Mouse (Mus musculus): ENCODE measurements around the gene Golga2. TPM values are rescaled to one million over a fixed set of nuclear protein-coding genes. Genes with fewer than 3 reads are reported as not detected.

Golga2 gene
- total and polyA plus RNA-seq, 3 experiments: 31.5 to 82.9 (median 81.1) TPM

DNA sequence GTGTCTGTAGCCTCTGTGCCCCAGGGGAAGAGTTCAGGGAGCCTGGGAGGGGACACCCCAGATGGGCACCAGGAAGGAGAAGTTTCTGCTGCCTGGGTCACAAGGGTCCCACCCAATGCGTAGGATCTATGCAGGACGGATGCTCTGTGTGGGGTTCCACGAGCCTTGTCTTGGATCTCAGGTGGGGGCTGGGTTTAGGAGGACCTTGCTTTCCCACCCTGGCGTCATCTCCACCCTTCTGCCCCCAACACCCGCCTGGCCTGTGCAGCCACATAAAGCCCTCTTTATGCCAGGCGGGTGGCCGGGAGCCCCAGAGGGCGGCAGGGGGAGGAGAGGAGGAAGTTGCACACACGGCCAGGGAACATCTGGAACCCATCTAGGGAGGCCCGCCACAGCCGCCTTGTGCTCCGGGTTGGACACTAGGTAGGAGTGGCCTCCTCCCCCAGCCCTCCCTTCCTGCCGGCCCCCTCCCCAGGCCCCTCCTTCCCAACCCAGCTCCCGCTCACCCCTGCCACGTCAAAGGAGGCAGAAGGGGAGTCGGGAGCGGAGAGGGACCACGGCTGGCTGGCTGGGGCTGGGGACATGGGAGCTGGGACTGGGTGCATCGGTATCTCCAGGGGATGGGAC, 30.7 kb downstream of the Golga2 start:
- DNase-seq: peak; percentile 28

DNA sequence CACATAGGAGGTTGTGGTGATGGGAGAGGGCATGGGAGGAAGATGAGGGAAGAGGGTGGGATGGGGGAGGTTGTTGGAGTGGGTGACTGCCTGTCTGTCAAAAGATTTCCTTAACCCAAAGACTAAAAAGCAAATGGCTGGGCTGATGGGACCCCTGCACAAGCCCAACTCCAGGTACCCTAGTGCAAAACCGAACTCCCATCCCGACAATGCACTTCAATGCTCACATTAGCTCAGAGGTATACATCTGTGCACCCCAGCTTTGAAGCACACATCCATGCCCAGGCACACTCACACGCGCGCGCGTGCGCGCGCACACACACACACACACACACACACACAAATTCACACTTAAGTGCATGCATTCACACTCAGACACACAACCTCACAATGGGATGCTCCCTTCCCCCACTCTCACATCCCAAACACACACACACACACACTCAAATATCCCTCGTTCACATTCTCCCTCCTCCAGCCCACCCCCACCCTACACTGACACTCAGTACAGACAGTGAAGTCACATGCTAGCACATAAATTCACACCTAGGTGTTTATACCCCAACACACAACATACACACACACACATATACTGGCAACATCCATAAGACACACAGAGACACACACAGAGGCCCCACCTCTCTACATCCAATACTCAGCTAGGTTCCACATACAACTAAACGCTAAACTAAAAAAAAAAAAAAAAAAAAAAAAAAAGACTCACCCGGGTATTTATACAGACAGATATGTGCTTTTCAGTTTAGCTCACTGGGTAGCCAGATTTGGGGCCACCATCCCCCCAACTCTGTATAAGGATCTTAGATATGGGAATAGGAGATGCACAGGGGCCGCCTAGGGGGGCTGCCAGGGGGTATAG, 31.8 kb downstream of the Golga2 start:
- DNase-seq: no peak

DNA sequence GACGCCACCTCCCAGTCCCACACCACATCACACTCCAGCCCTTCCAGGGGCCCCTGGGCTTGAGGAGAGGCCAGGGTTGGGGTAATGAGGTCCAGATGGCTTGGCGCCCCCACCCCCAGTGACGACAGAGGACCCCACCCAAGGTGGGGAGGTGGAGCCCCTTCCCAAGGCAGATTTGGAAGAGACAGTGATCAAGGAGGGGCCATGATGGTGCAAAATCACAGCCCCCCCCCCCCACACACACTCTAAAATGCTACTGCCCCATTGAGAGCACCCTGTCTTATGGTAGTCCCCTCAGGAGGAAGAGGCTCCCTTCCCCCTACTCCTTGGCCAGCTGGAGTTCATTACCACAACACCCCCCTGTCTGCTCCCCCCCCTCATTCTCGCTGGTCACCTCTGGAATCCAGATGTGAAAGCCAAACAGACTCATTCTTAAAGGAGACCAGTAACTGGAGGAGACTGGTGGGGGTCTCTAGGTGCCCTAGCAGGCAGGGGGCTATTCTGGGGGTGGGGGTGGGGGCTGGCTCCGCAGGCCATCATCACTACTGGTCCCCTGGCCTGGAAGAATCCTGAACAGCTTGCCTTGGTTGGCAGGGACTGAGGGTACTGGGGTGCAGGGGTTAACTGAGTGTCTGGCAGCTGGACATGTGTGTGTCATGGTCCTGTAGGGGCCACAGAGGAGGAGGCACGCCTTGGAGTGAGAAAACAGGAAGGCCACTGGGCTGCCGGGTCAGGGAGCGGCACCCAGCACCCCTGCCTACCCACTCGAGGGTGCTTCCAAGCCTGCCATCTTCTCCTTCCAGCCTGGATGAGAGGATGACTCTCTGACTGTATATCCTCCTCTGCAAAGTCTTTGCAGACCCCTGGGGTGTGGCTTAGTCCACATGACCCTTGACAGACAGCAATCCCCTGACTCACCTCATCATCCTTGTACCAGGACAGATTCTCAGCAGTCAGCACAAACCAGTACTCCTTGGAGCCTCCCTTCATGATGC, 32.7 kb downstream of the Golga2 start:
- no peak for DNase-seq

DNA sequence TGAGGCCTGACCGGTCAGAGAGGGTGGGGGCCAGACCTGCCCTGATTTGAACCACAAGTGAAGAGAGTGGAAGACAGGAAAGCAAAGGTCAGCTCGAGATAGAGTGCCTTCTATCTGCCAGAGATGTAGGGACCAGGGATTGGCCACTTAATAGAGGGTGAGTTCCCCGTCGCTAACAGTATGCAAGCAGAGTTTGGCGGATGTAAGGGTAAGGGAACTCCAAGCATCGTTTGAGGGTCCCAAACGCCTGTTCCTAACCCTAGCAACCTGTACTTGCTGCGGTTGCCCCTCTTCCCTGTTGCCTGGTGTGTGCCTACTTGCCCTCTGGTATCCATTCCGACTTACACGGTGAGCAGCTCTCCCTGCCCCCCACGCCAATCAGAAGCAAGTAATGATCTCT, 33.5 kb downstream of the Golga2 start:
- DNase-seq: no peak

DNA sequence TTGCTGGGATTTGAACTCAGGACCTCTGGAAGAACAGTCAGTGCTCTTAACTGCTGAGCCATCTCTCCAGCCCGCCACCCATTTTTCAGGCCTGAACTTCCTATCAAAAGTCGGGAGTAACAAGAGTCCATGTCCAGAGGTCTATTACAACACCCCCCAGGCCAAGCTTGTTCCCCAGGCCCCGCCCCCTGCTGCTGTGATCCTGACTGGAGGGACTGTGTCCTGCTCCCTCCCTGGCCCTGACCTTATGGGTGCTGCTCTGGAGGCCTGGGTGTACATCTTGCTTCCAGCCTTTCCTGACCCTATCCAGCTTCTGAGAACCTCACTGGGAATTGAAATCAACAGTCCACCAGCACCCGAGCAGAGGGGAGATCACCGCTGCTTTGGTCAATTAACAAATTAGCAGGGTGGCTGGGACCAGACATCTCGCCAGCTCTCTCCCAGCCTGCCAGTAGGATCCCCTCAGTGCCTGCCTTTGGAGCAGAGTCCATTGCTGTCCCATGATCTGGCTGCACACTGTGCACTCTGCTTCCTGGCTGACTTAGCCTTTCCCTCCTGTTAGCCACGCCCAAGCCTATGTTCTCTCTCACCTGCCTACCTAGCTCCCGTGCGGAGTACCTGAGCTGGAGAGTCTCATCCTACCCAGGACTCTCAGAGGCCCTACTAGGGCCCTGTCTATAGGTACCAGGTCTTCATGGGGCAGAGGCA, 34.6 kb downstream of the Golga2 start:
- no peak for DNase-seq

DNA sequence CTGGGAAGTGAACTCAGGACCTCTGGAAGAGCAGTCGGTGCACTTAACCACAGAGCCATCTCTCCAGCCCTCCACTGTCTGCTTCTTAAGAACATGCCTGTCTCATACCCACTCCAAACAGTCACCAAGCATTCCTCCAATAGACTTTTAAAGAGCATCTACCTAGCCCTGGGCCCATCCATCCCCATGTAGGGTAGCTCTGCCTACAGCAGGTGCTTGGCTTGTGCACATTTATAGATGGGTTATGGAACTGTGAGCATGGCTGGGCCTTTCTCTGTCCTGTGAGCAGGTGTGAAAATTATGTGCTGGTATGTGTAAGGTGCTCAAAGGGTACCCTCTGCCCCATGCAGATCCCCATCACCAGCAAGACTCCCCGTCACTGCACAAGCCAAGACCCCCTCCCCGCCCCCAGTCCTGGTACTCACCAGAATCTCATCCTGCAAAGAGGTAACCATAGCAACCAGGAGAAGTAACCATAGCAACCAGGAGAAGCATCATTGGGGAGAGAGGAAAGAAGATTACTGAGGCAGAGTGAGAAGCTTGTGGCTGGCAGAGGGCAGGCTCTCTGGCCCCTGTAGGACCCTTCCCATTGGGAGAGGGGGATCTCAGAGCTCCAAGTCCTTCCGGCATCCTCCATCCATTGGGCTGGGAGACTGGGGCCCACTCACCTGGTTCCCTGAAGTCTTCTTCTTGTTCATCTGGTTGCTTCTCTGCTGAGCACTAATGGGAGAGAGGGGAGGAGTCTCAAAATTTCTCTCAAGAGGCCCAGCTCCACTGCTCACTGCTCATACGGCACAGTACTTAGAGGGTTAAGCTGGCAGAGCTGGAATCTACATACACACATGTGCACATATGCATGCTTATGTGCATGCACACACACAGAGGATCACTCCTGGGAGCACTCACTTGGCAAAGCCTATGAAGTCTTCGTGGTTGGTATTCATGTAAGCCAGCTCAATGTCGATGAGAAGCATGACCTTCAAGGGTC, 35.9 kb downstream of the Golga2 start:
- DNase-seq: no peak

DNA sequence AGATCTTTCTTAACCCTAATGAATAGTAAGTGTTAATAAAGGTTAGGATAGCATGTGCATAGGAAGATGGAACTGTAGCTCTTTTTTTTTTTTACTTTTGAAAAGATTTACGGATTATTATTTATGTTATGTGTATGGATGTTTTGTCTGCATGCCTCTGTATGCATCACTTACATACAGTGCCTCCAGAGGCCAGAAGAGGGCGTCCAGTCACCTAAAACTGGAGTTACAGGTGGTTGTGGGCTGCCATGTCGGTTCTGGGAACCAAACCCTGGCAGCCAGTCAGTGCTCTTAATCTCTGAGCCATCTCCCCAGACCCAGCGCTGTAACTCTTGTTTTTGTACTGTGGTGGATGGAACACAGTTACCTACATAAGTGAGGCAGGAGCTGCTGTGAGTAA, 37.1 kb downstream of the Golga2 start:
- DNase-seq: no peak

DNA sequence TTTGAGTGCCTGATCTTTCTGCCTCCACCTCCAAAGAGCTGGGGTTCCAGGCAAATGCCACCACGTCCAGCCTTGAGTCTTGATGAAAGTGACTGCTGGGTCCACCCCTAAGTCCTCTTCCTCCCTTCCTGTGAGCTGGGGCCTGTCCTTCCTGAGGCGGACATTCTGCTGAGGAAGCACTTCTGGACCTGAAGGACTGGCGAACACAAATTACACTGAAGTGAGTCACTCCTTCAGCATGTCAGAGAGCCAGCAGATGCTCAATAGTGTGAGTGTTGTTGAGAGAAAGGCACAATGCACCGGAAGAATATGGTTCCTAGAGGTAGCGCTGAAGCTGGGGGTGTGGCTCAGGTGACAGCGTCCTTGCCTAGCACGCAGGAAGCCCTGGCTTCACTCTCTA, 38.2 kb downstream of the Golga2 start:
- peak; percentile 47 for DNase-seq

DNA sequence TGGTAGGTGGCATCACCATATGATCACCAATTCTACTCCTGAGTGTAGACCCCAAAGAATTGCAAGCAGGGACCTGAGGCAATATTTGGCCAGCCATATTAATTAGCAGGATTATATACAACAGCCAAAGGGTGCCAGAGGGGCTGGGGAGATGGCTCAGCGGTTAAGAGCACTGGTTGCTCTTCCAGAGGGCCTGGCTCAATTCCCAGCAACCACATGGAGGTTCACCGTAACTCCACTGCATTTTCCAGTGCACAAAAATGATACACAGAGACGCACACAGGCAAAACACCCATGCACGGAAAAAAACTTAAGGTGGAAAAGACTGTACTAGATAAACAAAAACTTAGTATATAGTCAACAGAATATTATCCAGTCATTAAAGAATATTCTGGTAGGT, 40.0 kb downstream of the Golga2 start:
- DNase-seq: no peak

DNA sequence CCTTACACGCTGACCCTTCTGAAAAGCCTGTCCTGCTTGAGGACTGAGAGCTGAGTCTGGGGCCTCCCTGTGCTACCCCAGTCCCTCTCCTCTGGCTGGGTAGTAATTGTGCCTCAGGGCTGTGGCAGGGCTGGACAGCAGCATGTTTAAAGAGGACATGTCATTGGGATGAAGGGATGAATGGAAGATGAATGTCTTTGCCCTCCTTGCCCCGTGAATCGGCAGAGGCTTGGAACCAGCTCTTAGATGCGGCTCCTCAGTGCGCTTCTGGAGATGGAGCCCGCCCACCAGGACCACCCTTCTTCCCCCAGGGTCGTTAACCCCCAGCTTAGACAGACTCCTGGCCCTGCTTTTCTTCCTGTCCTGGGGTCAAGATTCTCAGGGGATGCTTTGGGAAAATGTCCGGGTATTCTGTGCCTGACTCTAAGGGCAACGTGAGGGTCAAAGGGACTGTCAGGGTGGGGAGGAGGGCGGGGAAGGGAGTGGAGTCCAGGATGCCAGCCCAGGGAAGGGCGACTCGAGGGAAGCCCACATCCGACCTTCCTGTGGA, 41.8 kb downstream of the Golga2 start:
- DNase-seq: no peak

DNA sequence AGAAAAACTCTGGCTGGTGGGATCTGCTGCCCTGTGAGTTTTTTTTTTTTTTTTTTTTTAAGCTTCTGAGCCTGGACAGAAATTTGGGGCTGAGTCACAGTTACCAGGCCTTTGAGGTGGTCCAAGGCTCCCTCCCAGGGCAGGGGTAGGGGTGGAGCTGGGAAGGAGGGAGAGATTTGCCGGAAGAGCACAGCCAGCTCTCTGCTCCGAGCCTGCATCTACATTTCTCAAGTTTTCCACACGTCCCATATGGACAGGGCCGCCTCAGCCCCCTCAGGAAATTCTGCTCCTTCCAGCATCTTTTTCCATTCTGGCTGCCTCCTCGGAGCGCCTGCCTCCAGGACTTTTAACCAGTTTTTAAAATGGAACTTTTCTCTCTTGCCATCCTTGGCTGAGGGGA, 42.3 kb downstream of the Golga2 start:
- DNase-seq: no peak

DNA sequence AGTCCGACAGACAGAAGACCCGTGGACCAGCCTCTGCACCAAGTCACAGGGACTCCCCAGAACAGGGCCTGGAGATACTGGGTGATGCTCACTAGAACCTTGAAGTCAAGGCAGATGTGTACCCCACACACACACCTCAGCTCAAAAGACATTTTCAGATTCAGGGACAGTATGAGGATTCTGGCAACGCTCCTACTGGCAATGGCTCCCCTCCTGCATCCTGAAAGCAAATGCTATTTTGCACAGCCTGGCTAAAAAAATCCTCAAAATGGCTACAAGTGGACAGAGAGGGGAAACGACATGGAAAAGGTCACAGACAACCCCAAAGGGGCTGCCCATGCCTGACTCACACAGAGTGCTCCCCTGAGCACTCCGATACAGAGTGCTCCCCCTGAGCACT, 45.0 kb downstream of the Golga2 start:
- DNase-seq: no peak

DNA sequence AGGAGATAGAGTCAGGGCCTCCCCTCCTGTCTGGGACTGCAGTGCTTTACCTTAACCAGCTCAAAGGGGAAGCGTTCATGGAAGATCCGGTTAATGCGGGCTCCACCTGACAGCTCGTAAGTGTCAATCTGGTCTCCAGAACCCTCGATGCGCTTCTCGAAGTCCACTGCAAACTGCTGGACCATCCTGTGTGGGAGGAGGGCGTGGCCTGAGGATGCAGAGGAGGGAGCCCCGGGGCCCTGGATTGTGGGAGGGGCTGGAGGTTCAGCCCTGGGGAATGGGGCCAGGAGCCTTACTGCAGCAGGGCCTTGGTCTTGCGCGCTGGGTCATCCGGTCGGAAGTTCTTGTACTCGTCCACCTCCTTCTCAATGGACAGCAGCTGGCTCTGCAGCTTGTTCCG, 48.7 kb downstream of the Golga2 start:
- DNase-seq: no peak

DNA sequence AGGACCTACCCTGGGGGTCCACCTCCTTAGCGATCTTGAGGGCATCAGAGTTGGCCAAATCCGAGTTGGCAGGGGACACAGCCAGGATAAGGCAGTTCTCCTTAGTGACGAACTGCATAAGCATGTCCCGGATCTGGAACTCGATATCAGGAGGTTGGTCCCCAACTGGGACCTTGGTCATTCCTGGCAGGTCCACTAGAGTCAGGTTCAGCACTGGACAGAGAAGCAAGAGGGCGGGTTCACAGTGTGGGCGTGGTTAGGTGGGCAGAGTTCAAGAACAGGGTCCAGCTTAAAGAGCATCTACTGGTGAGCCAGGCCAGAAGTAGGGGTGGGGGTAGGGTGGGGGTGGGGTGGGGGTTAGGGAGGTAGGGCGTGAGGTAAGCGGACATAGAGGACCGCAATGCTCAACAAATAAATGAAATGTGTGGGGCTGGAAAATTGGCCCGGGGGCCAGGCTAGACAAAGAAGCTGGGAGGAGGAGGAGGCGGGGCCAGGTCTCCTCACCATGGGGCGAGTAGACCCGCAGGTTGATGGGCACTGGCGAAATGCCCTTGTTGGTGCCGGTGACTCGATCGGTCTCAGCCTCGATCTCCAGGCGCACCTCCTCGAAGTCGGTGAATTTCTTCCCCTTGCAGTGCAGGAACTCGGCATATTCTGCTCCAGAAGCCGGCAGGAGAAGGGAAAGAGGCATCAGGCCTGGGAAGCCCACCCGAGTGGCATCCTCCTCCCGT, 52.9 kb downstream of the Golga2 start:
- DNase-seq: no peak

DNA sequence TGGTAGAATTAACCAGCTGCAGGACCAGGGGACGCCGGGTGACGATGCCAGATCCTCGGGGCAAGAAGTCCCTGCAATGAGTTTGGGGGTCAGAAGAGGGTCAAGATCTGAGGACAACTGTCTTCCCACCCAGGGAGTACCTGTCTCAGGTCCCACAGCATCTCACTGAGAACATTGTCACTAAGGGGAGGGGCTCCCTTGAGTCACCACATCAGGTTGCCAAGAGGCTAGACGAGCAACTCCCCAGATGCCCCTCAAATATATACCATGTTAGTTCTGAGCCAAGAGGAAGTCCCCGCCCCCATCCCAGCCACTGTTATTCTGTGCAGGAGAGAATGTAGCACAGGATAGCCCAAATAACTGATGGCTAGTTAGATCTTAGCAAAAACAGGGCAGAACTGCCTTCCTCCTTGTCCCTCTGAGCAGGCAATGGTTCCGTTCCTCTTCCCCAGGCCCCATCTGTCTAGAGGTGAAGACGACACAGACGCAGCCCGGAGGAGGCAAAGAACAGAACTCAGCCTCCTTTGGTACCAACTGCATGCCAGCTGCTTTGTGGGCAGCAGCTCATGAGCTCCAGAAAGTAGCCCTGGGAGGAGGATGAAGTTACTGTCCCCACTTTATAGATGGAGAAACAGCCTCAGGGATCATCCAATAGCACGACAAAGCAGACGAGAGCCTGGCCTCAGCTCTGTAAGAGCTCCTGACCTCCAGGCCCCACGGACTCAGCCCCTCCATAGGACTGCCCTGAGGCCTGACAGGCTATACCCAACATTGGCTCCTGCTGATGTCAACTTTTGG, 53.9 kb downstream of the Golga2 start:
- no peak for DNase-seq

DNA sequence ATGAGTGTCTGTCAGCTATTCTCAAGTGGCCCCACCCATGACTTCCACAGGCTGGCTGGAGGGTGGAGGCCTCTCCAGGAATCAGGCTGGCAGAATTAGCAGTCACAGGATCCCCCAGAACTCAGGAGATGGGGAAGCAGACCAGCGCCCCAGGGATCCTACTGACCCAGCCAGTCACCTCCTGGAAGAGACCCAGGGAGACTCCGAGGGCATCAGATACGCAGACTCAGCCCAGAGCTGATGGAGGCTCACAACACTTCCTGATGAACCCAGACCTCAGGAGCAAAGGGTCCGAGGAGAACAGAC, 54.4 kb downstream of the Golga2 start:
- no peak for DNase-seq

DNA sequence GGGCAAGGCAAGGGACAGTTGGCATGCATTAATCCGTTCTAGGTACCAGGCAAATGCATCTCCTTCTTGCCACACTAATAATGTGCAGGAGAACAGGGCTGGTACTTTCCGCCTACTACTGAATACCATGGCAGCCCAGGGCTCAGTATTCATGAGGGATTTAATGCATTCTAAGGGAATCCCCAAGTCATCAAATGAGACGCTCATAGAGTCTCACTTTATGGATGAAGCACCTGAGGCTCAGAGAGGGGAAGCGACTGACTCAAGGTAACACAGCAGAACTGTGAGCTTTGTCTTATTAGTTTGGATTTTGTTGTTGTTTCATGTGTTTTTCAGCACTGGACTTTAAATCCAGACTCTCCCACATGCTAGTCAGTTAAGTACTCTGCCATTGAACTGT, 54.9 kb downstream of the Golga2 start:
- DNase-seq: no peak

DNA sequence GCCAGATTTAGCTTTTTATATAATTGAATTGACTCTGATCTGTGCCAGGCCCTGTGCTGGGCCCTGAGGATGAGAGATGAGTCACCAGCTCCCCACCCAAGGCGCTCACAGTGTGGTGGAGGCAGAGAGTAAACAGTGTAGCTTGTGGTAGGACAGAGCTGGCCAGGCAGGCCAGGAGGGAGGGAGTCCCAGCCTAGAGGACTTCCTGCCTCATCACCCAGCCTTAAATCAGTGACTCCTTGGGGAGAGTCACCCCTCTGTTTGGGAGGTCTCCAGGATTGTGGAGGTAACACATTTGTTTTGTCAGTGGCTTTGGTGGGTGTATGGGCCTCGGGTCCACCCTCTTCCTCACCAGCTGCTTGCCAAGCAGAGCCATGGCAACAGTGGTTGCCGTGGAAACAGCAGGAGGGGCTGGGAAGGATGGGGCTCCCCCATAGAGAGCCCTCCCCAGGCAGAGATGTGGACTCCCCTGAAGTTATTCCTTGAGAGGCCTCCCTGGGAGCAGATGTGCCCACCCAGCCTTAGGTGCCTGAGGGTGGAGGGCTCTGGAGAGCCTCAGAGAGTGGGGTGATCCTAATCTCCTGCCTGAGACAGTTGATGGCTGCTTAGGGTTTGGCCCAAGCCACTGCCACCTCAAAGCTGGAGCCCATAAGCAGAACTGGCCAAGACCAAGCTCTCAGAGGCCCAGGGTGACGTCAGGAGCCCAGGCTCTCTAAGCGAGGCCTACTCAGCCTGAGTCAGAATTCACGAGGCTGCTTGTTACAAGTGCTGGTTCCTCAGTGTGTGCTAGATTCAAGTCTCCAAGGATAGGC, 55.6 kb downstream of the Golga2 start:
- DNase-seq: peak; percentile 50
